Mouse (Mus musculus) embryo, embryonic 10 days (tissue): ENCODE data around the gene Fam71f1.

ENCODE experiments used
- DNase-seq: peaks from one replicate; pipeline ENCODE4 v3.0.0-alpha.2; 2015; ENCODE audit warnings: low spot score

The Fam71f1 gene

GRCm38 (mm10) chr6:29318879-29319278, at the start of gene Fam71f1:
Fam71f1 (plus strand) TSS chr6:29319140.
- peak; percentile 43 for DNase-seq

- DNase-seq = peak; percentile 41
These were observed 48.0 kb upstream of the Fam71f1 start for GRCm38 (mm10) chr6:29270961-29271360.

- DNase-seq = peak; percentile 96
These were observed 46.4 kb upstream of the Fam71f1 start, which contains the start of gene Hilpda for GRCm38 (mm10) chr6:29272312-29273072. Hilpda (plus strand) TSS chr6:29272488.

GRCm38 (mm10) chr6:29276746-29277145, 42.2 kb upstream of the Fam71f1 start:
- no peak for DNase-seq

- peak; percentile 88 for DNase-seq
These were observed 40.2 kb upstream of the Fam71f1 start for GRCm38 (mm10) chr6:29278513-29279267.

GRCm38 (mm10) chr6:29279293-29279692, 39.6 kb upstream of the Fam71f1 start, which contains the start of gene Fam71f2:
Fam71f2 (plus strand) TSS chr6:29279593.
- no peak for DNase-seq

GRCm38 (mm10) chr6:29280671-29281070, 38.3 kb upstream of the Fam71f1 start:
- no peak for DNase-seq

- DNase-seq = no peak
These were observed 32.1 kb upstream of the Fam71f1 start for GRCm38 (mm10) chr6:29286870-29287269.

- DNase-seq = no peak
These were observed 31.5 kb upstream of the Fam71f1 start for GRCm38 (mm10) chr6:29287481-29287880.

- DNase-seq = no peak
These were observed 31.0 kb upstream of the Fam71f1 start for GRCm38 (mm10) chr6:29287944-29288343.

- DNase-seq = no peak
These were observed 30.3 kb upstream of the Fam71f1 start for GRCm38 (mm10) chr6:29288651-29289050.

GRCm38 (mm10) chr6:29299112-29299511, 19.8 kb upstream of the Fam71f1 start:
- no peak for DNase-seq

GRCm38 (mm10) chr6:29303251-29303650, 15.7 kb upstream of the Fam71f1 start:
- no peak for DNase-seq

GRCm38 (mm10) chr6:29303726-29304125, 15.2 kb upstream of the Fam71f1 start:
- DNase-seq = no peak

GRCm38 (mm10) chr6:29305462-29305861, 13.5 kb upstream of the Fam71f1 start:
- DNase-seq = no peak

GRCm38 (mm10) chr6:29308846-29309605, 9.9 kb upstream of the Fam71f1 start:
- no peak for DNase-seq

- DNase-seq = no peak
These were observed 5.2 kb upstream of the Fam71f1 start for GRCm38 (mm10) chr6:29313690-29314202.

- DNase-seq = no peak
These were observed 1.7 kb upstream of the Fam71f1 start for GRCm38 (mm10) chr6:29317286-29317685.

- no peak for DNase-seq
These were observed 999 bp upstream of the Fam71f1 start for GRCm38 (mm10) chr6:29317941-29318340.

GRCm38 (mm10) chr6:29321586-29321985, 2.6 kb downstream of the Fam71f1 start:
- DNase-seq = no peak

GRCm38 (mm10) chr6:29322147-29322546, 3.2 kb downstream of the Fam71f1 start:
- no peak for DNase-seq

GRCm38 (mm10) chr6:29322735-29323134, 3.8 kb downstream of the Fam71f1 start:
- DNase-seq = no peak
